Mouse (Mus musculus) erythroblast, embryonic 14.5 days (primary cell): ENCODE measurements around the gene Snrnp27. TPM values are rescaled to one million over a fixed set of nuclear protein-coding genes. Genes with fewer than 3 reads are reported as not detected.

Experiments
- H3K27me3 ChIP-seq: 2 replicates; pipeline ENCODE4 v1.6.1; 2012; ENCODE audit warnings: inconsistent platforms; ENCODE audit not compliant: control insufficient read depth
- H3K36me3 ChIP-seq: 2 replicates; pipeline ENCODE4 v1.6.1; 2012; ENCODE audit warnings: mild to moderate bottlenecking, inconsistent platforms; ENCODE audit not compliant: control insufficient read depth
- H3K4me1 ChIP-seq: 2 replicates; pipeline ENCODE4 v1.6.1; 2012; ENCODE audit warnings: inconsistent platforms; ENCODE audit not compliant: control insufficient read depth
- H3K4me3 ChIP-seq: replicated peaks from 2 replicates; pipeline ENCODE3; 2012; ENCODE audit warnings: moderate library complexity, mild to moderate bottlenecking, inconsistent platforms
- H3K9me3 ChIP-seq: 2 replicates; pipeline ENCODE4 v1.6.1; 2012; ENCODE audit warnings: low read length, inconsistent platforms, mixed read lengths; ENCODE audit not compliant: control insufficient read depth
- GATA1 ChIP-seq: IDR thresholded peaks from 2 replicates; pipeline ENCODE4 v1.6.1; 2012; ENCODE audit warnings: low read length, inconsistent platforms, mixed read lengths
- TAL1 ChIP-seq: IDR thresholded peaks from 3 replicates; pipeline ENCODE4 v1.6.1; 2012; ENCODE audit warnings: low read length, inconsistent platforms, mixed read lengths
- polyA plus RNA-seq: library from polyadenylated mRNA; stranded (reverse); fragments of >175 nt; gene quantifications from 2 replicates; pipeline ENCODE4 v1.2.3, GENCODE M21; 2012

Gene Snrnp27
- polyA plus RNA-seq, 1 experiment, result 41.0 TPM

- TF ChIP-seq GATA1 (no peak), TAL1 (no peak)
- no peaks in the 10 kb centered on the region for H3K9me3 ChIP-seq
- no peaks in the 10 kb centered on the region for H3K27me3 ChIP-seq
- peaks cover 68% of the 10 kb centered on the region for H3K36me3 ChIP-seq
- no peak overlapping the region for H3K4me3 ChIP-seq
- H3K4me1 ChIP-seq, result peaks cover 75% of the 10 kb centered on the region
Observed at GRCm38 (mm10) chr6:86644775-86645400, 39.4 kb downstream of the Snrnp27 start.

- Histone ChIP-seq H3K9me3 (no peaks in the 10 kb centered on the region), H3K4me1 (peaks cover 95% of the 10 kb centered on the region), H3K4me3 (no peak overlapping the region), H3K36me3 (peaks cover 38% of the 10 kb centered on the region), H3K27me3 (no peaks in the 10 kb centered on the region)
- TF ChIP-seq GATA1, result no peak
- TF ChIP-seq TAL1, result no peak
Observed at GRCm38 (mm10) chr6:86641716-86642115, 42.6 kb downstream of the Snrnp27 start.

- TF ChIP-seq TAL1, result no peak
- no peak for TF ChIP-seq GATA1
- peaks cover 96% of the 10 kb centered on the region for H3K4me1 ChIP-seq
Observed at GRCm38 (mm10) chr6:86640776-86641175, 43.5 kb downstream of the Snrnp27 start.

GRCm38 (mm10) chr6:86640161-86640560 lies 44.2 kb downstream of the Snrnp27 start:
- H3K9me3 ChIP-seq, result no peaks in the 10 kb centered on the region
- TF ChIP-seq TAL1 (no peak), GATA1 (no peak)
- H3K36me3 ChIP-seq, result peaks cover 24% of the 10 kb centered on the region
- H3K27me3 ChIP-seq, result no peaks in the 10 kb centered on the region
- H3K4me1 ChIP-seq, result peaks cover 96% of the 10 kb centered on the region
- H3K4me3 ChIP-seq, result peak overlapping the region; percentile 65

More at GRCm38 (mm10) chr6:86640776-86641175, 43.5 kb downstream of the Snrnp27 start:
- H3K9me3 ChIP-seq, result no peaks in the 10 kb centered on the region
- peaks cover 29% of the 10 kb centered on the region for H3K36me3 ChIP-seq
- H3K27me3 ChIP-seq, result no peaks in the 10 kb centered on the region
- peak overlapping the region; percentile 65 for H3K4me3 ChIP-seq

GRCm38 (mm10) chr6:86639180-86640160 lies 44.9 kb downstream of the Snrnp27 start:
- H3K4me1 ChIP-seq, result peaks cover 96% of the 10 kb centered on the region
- no peaks in the 10 kb centered on the region for H3K27me3 ChIP-seq
- H3K36me3 ChIP-seq, result peaks cover 20% of the 10 kb centered on the region
- peak overlapping the region; percentile 65 for H3K4me3 ChIP-seq
- H3K9me3 ChIP-seq, result no peaks in the 10 kb centered on the region
- TF ChIP-seq GATA1 (peak; percentile 89), TAL1 (peak; percentile 97)

- H3K27me3 ChIP-seq, result peaks cover 4% of the 10 kb centered on the region
- H3K9me3 ChIP-seq, result no peaks in the 10 kb centered on the region
- H3K4me1 ChIP-seq, result peaks cover 95% of the 10 kb centered on the region
- H3K36me3 ChIP-seq, result peaks cover 13% of the 10 kb centered on the region
- TF ChIP-seq GATA1 (no peak), TAL1 (no peak)
- H3K4me3 ChIP-seq, result peak overlapping the region; percentile 12
Observed at GRCm38 (mm10) chr6:86638434-86638833, 45.9 kb downstream of the Snrnp27 start.

GRCm38 (mm10) chr6:86637860-86638259 lies 46.5 kb downstream of the Snrnp27 start:
- peaks cover 13% of the 10 kb centered on the region for H3K36me3 ChIP-seq
- peaks cover 7% of the 10 kb centered on the region for H3K27me3 ChIP-seq
- H3K4me3 ChIP-seq, result no peak overlapping the region
- no peaks in the 10 kb centered on the region for H3K9me3 ChIP-seq
- TF ChIP-seq GATA1, result no peak
- TF ChIP-seq TAL1, result no peak
- H3K4me1 ChIP-seq, result peaks cover 94% of the 10 kb centered on the region

GRCm38 (mm10) chr6:86637171-86637835 lies 47.0 kb downstream of the Snrnp27 start:
- Histone ChIP-seq H3K36me3 (peaks cover 13% of the 10 kb centered on the region), H3K9me3 (no peaks in the 10 kb centered on the region), H3K4me3 (peak overlapping the region; percentile 43), H3K27me3 (peaks cover 9% of the 10 kb centered on the region), H3K4me1 (peaks cover 91% of the 10 kb centered on the region)
- TF ChIP-seq TAL1, result peak; percentile 83
- TF ChIP-seq GATA1, result peak; percentile 91
